Mouse (Mus musculus): ENCODE measurements around the gene Aurkaip1. TPM values are rescaled to one million over a fixed set of nuclear protein-coding genes. Genes with fewer than 3 reads are reported as not detected.

The Aurkaip1 gene
- polyA plus RNA-seq, 1 experiment: 99.3 TPM

DNA sequence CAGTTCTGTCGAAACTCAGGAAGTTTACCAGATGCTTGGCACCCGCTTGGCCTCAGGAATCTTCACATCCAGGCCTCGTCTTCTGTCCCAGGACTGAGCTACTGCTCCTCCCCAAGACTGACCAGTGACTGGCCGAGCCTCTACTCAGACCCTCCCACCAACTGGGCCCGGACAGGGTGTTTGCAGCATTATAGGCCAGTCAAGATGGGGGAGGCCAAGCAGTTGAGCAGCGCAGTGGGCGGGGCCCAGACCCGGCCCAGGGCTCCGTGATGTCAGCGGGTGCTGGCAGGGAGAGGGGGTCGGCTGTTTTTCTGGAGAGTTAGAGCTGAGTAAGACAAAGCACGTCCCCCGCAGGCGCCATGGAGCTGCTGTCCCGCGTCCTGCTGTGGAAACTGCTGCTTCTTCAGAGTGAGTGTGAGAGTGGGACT is 8.4 kb downstream of the Aurkaip1 start, which contains the start of gene Mxra8:
TSS of gene Mxra8 (plus strand) at position 198 of the 428 bp plus-strand sequence.
- H3K4me1 ChIP-seq (ENCODE audit: control insufficient read depth, insufficient read depth, low read length): peaks cover 17% of the 10 kb centered on the region
- H3K27ac ChIP-seq (ENCODE audit: insufficient read depth, low read depth, low read length): no peak within 1 kb of the TSS
- TF ChIP-seq CTCF (IDR thresholded peaks at IDR 0.05; ENCODE audit: low read depth, low read length) (no peak), POLR2A (IDR thresholded peaks at IDR 0.05; ENCODE audit: borderline replicate concordance, low read depth, low read length) (no peak)
- peak within 1 kb of the TSS; percentile 60 for H3K4me3 ChIP-seq (ENCODE audit: insufficient read depth, low read length)

DNA sequence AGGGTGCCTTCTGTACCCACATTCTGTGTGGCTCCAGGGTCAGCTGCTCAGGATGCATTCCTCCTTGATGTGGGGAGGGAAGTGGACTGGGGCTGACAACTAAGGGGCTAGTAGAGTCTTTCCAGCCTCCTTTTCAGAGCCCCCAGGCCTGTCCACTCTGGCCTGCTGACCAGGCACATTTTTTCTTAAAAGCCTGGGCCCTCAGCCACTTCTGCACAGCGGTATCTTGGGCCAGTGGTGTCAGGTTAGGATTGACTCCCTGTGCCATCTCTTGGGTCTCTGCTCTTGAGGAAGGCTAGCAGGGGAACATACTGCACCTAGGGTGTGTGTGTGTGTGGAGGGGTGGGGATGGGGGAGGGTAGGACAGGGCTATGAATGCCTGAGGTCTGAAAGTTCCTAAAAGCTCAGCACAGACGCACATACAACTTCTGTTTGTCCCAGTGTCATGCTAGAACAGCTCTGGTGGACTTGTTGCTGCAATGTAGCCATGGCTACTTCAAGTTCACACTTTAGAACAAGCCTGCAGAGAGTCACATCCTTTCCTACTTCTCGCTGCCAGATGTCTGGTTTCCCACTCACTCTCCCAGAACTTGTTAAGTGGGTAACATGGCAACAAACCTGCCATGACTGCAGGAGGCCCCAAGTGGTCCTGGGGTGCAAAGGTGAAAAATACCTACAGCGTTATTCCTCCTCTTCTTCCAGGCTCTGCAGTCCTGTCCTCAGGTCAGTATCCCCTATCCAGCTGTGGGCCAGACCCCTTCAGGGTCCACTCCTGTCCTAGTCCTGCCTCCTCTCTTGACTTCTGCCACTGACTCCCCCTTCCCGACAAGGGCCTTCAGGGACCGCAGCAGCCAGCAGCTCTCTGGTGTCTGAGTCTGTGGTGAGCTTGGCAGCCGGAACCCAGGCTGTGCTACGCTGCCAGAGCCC is 9.3 kb downstream of the Aurkaip1 start:
- H3K27ac ChIP-seq (ENCODE audit: insufficient read depth, low read depth, low read length): no peak overlapping the region
- H3K4me1 ChIP-seq (ENCODE audit: control insufficient read depth, insufficient read depth, low read length): peaks cover 17% of the 10 kb centered on the region
- TF ChIP-seq POLR2A (IDR thresholded peaks at IDR 0.05; ENCODE audit: borderline replicate concordance, low read depth, low read length): no peak
- no peak for TF ChIP-seq CTCF (IDR thresholded peaks at IDR 0.05; ENCODE audit: low read depth, low read length)
- peak overlapping the region; percentile 60 for H3K4me3 ChIP-seq (ENCODE audit: insufficient read depth, low read length)

DNA sequence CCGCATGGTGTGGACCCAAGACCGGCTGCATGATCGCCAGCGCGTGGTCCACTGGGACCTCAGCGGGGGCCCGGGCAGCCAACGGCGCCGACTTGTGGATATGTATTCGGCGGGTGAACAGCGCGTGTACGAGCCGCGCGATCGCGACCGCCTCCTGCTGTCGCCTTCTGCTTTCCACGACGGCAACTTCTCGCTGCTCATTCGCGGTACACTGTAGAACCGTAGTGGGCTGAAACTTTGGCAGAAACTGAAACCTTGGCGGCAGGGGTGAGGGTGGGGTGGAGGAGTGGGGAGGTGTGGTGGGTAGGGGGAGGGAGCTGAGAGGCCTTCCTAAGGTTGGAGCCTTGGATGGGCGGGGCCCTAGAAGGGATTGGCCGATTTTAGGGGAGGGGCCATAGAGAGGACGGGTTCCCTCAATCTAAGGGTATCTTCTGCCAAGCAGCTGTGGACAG is 10.0 kb downstream of the Aurkaip1 start:
- no peak for TF ChIP-seq POLR2A (IDR thresholded peaks at IDR 0.05; ENCODE audit: borderline replicate concordance, low read depth, low read length)
- TF ChIP-seq CTCF (IDR thresholded peaks at IDR 0.05; ENCODE audit: low read depth, low read length): no peak
- no peak overlapping the region for H3K27ac ChIP-seq (ENCODE audit: insufficient read depth, low read depth, low read length)

DNA sequence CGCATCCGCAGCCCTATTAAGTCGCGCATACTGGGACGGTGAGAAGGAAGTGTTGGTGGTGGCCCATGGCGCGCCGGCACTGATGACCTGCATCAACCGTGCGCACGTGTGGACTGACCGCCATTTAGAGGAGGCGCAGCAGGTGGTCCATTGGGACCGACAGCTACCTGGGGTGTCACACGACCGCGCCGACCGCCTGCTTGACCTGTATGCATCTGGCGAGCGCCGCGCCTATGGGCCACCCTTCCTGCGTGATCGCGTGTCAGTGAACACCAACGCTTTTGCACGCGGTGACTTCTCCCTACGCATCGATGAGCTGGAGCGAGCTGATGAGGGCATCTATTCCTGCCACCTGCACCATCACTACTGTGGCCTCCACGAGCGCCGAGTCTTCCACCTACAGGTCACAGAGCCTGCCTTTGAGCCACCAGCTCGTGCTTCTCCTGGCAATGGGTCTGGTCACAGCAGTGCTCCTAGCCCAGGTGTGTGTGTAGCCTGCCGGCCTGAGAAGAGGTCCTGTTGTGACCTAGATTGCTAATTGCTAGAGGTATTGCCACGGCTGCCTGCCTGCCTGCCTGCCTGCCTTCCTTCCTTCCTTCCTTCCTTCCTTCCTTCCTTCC is 10.7 kb downstream of the Aurkaip1 start:
- Histone ChIP-seq H3K27ac (ENCODE audit: insufficient read depth, low read depth, low read length) (no peak overlapping the region), H3K4me3 (ENCODE audit: insufficient read depth, low read length) (no peak overlapping the region), H3K4me1 (ENCODE audit: control insufficient read depth, insufficient read depth, low read length) (peaks cover 21% of the 10 kb centered on the region)
- no peak for TF ChIP-seq POLR2A (IDR thresholded peaks at IDR 0.05; ENCODE audit: borderline replicate concordance, low read depth, low read length)
- TF ChIP-seq CTCF (IDR thresholded peaks at IDR 0.05; ENCODE audit: low read depth, low read length): no peak

More for the DNA sequence above, 10.0 kb downstream of the Aurkaip1 start:
- Histone ChIP-seq H3K4me3 (ENCODE audit: insufficient read depth, low read length) (peak overlapping the region; percentile 60), H3K4me1 (ENCODE audit: control insufficient read depth, insufficient read depth, low read length) (peaks cover 17% of the 10 kb centered on the region)

DNA sequence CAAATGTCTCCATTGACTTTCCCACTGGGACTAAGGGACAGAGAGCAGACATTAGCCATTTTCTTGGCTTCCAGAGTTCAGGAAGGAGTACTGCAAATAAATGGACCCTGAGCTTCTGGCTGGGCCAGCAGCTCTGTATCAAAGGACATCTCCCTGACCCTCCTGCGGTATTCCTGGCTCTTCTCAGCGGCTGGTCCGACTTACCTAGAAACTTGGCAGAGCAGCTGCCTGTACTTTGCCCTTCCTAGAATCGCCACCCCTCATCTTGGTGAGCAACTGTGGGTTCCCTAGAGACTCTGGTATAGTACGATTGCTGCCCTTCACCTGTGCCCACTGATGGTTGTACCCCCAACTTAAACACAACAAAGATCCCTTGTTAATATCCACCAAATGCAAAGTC is 12.2 kb downstream of the Aurkaip1 start:
- Histone ChIP-seq H3K4me3 (ENCODE audit: insufficient read depth, low read length) (no peak overlapping the region), H3K27ac (ENCODE audit: insufficient read depth, low read depth, low read length) (no peak overlapping the region), H3K4me1 (ENCODE audit: control insufficient read depth, insufficient read depth, low read length) (peaks cover 15% of the 10 kb centered on the region)
- TF ChIP-seq POLR2A (IDR thresholded peaks at IDR 0.05; ENCODE audit: borderline replicate concordance, low read depth, low read length) (no peak), CTCF (IDR thresholded peaks at IDR 0.05; ENCODE audit: low read depth, low read length) (no peak)

DNA sequence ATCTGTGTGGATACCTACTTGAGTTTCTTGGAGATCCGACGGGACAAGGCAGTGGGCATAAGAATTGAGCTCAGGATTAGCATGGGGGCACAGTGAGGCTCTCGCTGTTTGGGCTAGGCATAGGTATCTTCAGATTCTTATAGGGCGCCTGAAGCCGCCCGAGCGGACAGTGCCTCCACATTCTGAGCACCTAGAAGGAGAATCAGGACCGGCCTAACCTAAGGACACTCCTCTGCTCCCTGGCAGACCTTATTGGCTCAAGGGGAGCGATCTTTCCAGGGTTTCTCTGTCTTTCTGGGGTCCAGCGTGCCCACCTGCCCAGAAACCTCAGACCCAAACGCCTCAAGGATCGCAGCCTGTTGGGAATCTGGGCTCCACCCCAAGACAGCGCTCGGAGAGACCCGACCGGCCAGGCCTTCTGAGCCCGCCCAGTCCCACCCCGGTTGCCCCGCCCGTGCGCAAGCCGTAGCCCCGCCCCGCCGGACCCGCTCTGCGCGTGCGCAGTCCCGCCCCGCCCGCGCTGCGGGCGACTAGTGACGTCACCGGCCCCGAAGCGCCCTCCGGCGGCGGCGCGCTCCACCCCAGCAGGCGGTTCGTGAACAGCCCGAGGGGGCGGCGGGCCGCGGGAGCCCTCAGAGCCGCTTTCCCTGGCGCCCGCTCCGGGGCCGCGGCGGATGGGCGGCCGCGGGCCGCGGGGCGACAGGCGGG is 16.0 kb downstream of the Aurkaip1 start, which contains the start of gene Dvl1:
TSS of gene Dvl1 (plus strand) at position 532 of the 708 bp plus-strand sequence.
- peaks cover 31% of the 10 kb centered on the region for H3K4me1 ChIP-seq (ENCODE audit: control insufficient read depth, insufficient read depth, low read length)

DNA sequence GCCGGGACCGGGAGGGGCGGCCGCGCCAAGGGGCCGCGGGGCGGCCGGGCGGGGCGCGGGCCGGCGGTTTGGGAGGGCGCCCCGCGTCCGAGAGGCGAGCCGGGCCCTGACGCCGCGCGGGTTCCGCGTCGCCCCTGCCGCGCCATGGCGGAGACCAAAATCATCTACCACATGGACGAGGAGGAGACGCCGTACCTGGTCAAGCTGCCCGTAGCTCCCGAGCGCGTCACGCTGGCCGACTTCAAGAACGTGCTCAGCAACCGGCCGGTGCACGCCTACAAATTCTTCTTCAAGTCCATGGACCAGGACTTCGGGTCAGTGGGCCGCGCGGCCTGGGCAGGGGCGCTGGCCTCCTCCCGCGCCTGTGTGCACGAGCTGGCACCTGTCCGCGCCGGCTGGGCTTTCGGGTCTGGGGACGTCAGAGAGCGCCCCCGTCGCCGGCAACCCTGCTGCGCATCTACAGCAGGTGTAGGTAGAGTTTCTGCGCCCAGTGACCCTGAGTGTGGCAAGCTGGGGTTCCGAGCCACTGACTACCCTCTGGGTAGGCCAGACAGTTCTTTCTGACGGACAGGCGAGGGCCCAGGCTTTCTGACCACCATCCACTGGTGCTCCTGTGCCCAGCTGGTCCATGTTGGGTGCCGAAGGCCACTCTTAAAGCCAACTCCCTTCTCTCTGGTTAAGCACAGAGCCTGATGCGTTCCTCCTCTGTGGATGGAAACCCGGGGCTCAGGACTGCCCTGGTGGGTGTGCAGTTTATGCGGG is 16.7 kb downstream of the Aurkaip1 start:
- Histone ChIP-seq H3K27ac (ENCODE audit: insufficient read depth, low read depth, low read length) (no peak overlapping the region), H3K4me3 (ENCODE audit: insufficient read depth, low read length) (peak overlapping the region; percentile 99), H3K4me1 (ENCODE audit: control insufficient read depth, insufficient read depth, low read length) (peaks cover 38% of the 10 kb centered on the region)
- no peak for TF ChIP-seq POLR2A (IDR thresholded peaks at IDR 0.05; ENCODE audit: borderline replicate concordance, low read depth, low read length)
- TF ChIP-seq CTCF (IDR thresholded peaks at IDR 0.05; ENCODE audit: low read depth, low read length): no peak

More for the DNA sequence above, 16.0 kb downstream of the Aurkaip1 start, which contains the start of gene Dvl1:
- TF ChIP-seq POLR2A (IDR thresholded peaks at IDR 0.05; ENCODE audit: borderline replicate concordance, low read depth, low read length): no peak
- TF ChIP-seq CTCF (IDR thresholded peaks at IDR 0.05; ENCODE audit: low read depth, low read length): no peak
- H3K4me3 ChIP-seq (ENCODE audit: insufficient read depth, low read length): peak within 1 kb of the TSS; percentile 99
- H3K27ac ChIP-seq (ENCODE audit: insufficient read depth, low read depth, low read length): no peak within 1 kb of the TSS

DNA sequence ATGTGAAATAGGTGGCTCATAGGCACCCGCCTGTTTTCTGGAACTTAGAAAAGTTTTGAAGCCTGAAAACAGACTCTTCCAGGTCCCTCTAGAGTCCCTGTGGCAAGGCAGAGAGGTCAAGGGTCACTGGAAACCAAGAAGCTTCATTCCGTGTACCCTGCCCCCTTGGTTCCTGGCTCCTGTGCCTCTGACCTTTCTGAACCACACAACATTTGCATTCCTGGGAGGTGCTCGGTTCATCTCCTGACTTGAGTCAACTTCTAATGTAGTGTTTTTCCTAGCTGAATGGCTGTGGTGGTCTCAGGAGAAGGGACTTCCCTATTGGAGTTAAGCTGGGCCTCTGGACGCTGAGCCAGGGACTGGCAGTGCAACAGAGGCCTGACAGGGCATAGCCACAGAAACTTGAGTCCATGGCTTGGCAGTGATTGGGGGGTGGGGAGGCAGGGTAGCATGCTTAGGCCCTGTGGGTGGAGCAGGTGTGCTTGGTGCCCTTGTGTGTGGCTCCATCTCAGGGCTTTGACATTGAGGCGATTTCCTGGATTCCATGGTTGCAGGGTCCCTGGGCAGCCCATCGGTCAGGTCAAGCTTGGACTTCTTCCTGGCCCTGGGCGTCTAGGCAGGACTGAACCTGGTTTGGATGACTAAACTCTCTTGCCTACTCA is 17.5 kb downstream of the Aurkaip1 start:
- Histone ChIP-seq H3K4me1 (ENCODE audit: control insufficient read depth, insufficient read depth, low read length) (peaks cover 43% of the 10 kb centered on the region), H3K27ac (ENCODE audit: insufficient read depth, low read depth, low read length) (no peak overlapping the region), H3K4me3 (ENCODE audit: insufficient read depth, low read length) (peak overlapping the region; percentile 99)
- no peak for TF ChIP-seq POLR2A (IDR thresholded peaks at IDR 0.05; ENCODE audit: borderline replicate concordance, low read depth, low read length)
- TF ChIP-seq CTCF (IDR thresholded peaks at IDR 0.05; ENCODE audit: low read depth, low read length): no peak

All from bone marrow macrophage, adult 2 months (primary cell).